Mouse (Mus musculus) midbrain, postnatal 0 days (tissue): ENCODE measurements around the gene Plod1. TPM values are rescaled to one million over a fixed set of nuclear protein-coding genes. Genes with fewer than 3 reads are reported as not detected.

Source experiments
- ATAC-seq: fragments of 200-750 bp; cut with Nextera tagmentation; 2 replicates; pipeline ENCODE4 v1.8.0; 2017; ENCODE audit warnings: moderate number of reproducible peaks, mild to moderate bottlenecking, moderate TSS enrichment, moderate library complexity; ENCODE audit not compliant: low FRiP score
- DNase-seq: peaks from one replicate; pipeline ENCODE4 v3.0.0-alpha.2; 2015; ENCODE audit warnings: low spot score
- H3K27ac ChIP-seq: fragments of 300-500 bp; sonication (generic); 2 replicates; pipeline ENCODE4 v1.5.1; 2014; ENCODE audit warnings: low read depth, mild to moderate bottlenecking, low read length, mixed read lengths
- H3K27me3 ChIP-seq: fragments of 300-500 bp; sonication (generic); 2 replicates; pipeline ENCODE4 v1.6.1; 2014; ENCODE audit warnings: low read length, control low read depth, mixed read lengths; ENCODE audit not compliant: insufficient read depth
- H3K36me3 ChIP-seq: fragments of 300-500 bp; sonication (generic); 2 replicates; pipeline ENCODE4 v1.6.1; 2014; ENCODE audit warnings: low read length, control low read depth, mixed read lengths; ENCODE audit not compliant: insufficient read depth
- H3K4me1 ChIP-seq: fragments of 300-500 bp; sonication (generic); 2 replicates; pipeline ENCODE4 v1.6.1; 2014; ENCODE audit warnings: mild to moderate bottlenecking, control low read depth, antibody characterized with exemption, low read length, mixed read lengths; ENCODE audit not compliant: insufficient read depth
- H3K4me2 ChIP-seq: fragments of 300-500 bp; sonication (generic); 2 replicates; pipeline ENCODE4 v1.6.1; 2014; ENCODE audit warnings: low read depth, mild to moderate bottlenecking, low read length, mixed read lengths; ENCODE audit not compliant: poor library complexity, severe bottlenecking
- H3K4me3 ChIP-seq: fragments of 300-500 bp; sonication (generic); 2 replicates; pipeline ENCODE4 v1.5.1; 2014; ENCODE audit warnings: low read depth, mild to moderate bottlenecking, low read length, moderate library complexity
- H3K9ac ChIP-seq: fragments of 300-500 bp; sonication (generic); replicated peaks from 2 replicates; pipeline ENCODE4 v1.6.1; 2014; ENCODE audit warnings: mild to moderate bottlenecking, low read length, moderate library complexity, mixed read lengths; ENCODE audit not compliant: poor library complexity, severe bottlenecking
- H3K9me3 ChIP-seq: fragments of 300-500 bp; sonication (generic); 2 replicates; pipeline ENCODE4 v1.6.1; 2016; ENCODE audit warnings: low read length, control low read depth
- CTCF ChIP-seq: IDR thresholded peaks from 2 replicates; pipeline ENCODE4 v1.5.1; 2016; ENCODE audit warnings: antibody characterized with exemption, mild to moderate bottlenecking
- WGBS: fragments of 180-500 bp; shearing (Covaris S2); extraction: QIAGEN DNeasy Blood & Tissue Kit; methylation state at CpG from one replicate; pipeline ENCODE4 v1.1.7; 2014; 5-methylcytosine and 5-hydroxymethylcytosine counted together
- polyA plus RNA-seq: library from polyadenylated mRNA; unstranded; fragments of >200 nt; fragmentation: Nextera tagmentation; extraction: Ambion mirVana; gene quantifications from 2 replicates; pipeline ENCODE4 v1.2.1, GENCODE M21; 2015
- total RNA-seq: library from RNA; depleted of rRNA; stranded (reverse); fragments of >200 nt; gene quantifications from 2 replicates; pipeline ENCODE4 v1.2.3, GENCODE M21; 2014

The Plod1 gene
- total and polyA plus RNA-seq, 2 experiments from 2014 or later = 20.0 to 26.1 TPM

- Histone ChIP-seq H3K4me1 (peaks cover 7% of the 10 kb centered on the region), H3K4me3 (no peak overlapping the region), H3K9ac (no peak overlapping the region), H3K27ac (no peak overlapping the region), H3K9me3 (no peaks in the 10 kb centered on the region), H3K36me3 (peaks cover 8% of the 10 kb centered on the region; the same call in 1 of the 2 replicates), H3K4me2 (no peak overlapping the region), H3K27me3 (no peaks in the 10 kb centered on the region)
- TF ChIP-seq CTCF = no peak
- no peak for DNase-seq
- 89% methylated on average over 5 of the region's 5 CpGs for WGBS
- no peak for ATAC-seq
These were observed 30.3 kb downstream of the Plod1 start for GRCm38 (mm10) chr4:147906230-147906629.

- Histone ChIP-seq H3K27me3 (no peaks in the 10 kb centered on the region), H3K9ac (peak overlapping the region; percentile 85), H3K9me3 (no peaks in the 10 kb centered on the region), H3K4me2 (peak overlapping the region; percentile 54), H3K4me3 (peak overlapping the region; percentile 75), H3K4me1 (peaks cover 9% of the 10 kb centered on the region), H3K36me3 (peaks cover 16% of the 10 kb centered on the region), H3K27ac (peak overlapping the region; percentile 70)
- WGBS = 1% methylated on average over 8 of the region's 8 CpGs
- peak; percentile 26 for DNase-seq
- 0 out of 2 replicates have a peak, but pooled peaks have one; percentile 24 for TF ChIP-seq CTCF
- ATAC-seq = peak; percentile 62
These were observed 31.4 kb downstream of the Plod1 start for GRCm38 (mm10) chr4:147905090-147905659.

GRCm38 (mm10) chr4:147904313-147905089 is 32.1 kb downstream of the Plod1 start, which contains the start of gene Mfn2:
TSS of gene Mfn2 (minus strand) at chr4:147904704.
- Histone ChIP-seq H3K4me1 (peaks cover 9% of the 10 kb centered on the region), H3K9ac (peak within 1 kb of the TSS; percentile 85), H3K36me3 (peaks cover 20% of the 10 kb centered on the region), H3K27me3 (no peaks in the 10 kb centered on the region), H3K4me2 (peak within 1 kb of the TSS; percentile 55), H3K9me3 (no peaks in the 10 kb centered on the region), H3K4me3 (peak within 1 kb of the TSS; percentile 75), H3K27ac (peak within 1 kb of the TSS; percentile 70)
- WGBS = under 1% methylated on average over 46 of the region's 59 CpGs
- DNase-seq = peak; percentile 94
- no peak for TF ChIP-seq CTCF
- peak; percentile 94 for ATAC-seq

- Histone ChIP-seq H3K27ac (no peak overlapping the region), H3K36me3 (peaks cover 29% of the 10 kb centered on the region), H3K4me2 (peak overlapping the region; percentile 55), H3K9me3 (no peaks in the 10 kb centered on the region), H3K9ac (peak overlapping the region; percentile 85), H3K27me3 (no peaks in the 10 kb centered on the region), H3K4me3 (peak overlapping the region; percentile 75), H3K4me1 (peaks cover 9% of the 10 kb centered on the region)
- no peak for ATAC-seq
- 82% methylated on average over 3 of the region's 3 CpGs for WGBS
- no peak for DNase-seq
- no peak for TF ChIP-seq CTCF
These were observed 33.0 kb downstream of the Plod1 start for GRCm38 (mm10) chr4:147903601-147904000.

GRCm38 (mm10) chr4:147902906-147903500 is 33.6 kb downstream of the Plod1 start:
- H3K27ac ChIP-seq = no peak overlapping the region
- no peak overlapping the region for H3K4me2 ChIP-seq
- H3K4me3 ChIP-seq = no peak overlapping the region
- DNase-seq = no peak
- peaks cover 35% of the 10 kb centered on the region for H3K36me3 ChIP-seq
- no peaks in the 10 kb centered on the region for H3K9me3 ChIP-seq
- peaks cover 9% of the 10 kb centered on the region for H3K4me1 ChIP-seq
- H3K27me3 ChIP-seq = no peaks in the 10 kb centered on the region
- WGBS = 90% methylated on average over 12 of the region's 12 CpGs
- no peak for TF ChIP-seq CTCF
- no peak overlapping the region for H3K9ac ChIP-seq
- ATAC-seq = no peak

- WGBS = 86% methylated on average over 7 of the region's 7 CpGs
- no peak for DNase-seq
- Histone ChIP-seq H3K4me1 (peaks cover 9% of the 10 kb centered on the region), H3K27ac (no peak overlapping the region), H3K4me2 (no peak overlapping the region), H3K9me3 (no peaks in the 10 kb centered on the region), H3K9ac (no peak overlapping the region), H3K27me3 (no peaks in the 10 kb centered on the region), H3K4me3 (no peak overlapping the region), H3K36me3 (peaks cover 60% of the 10 kb centered on the region)
- ATAC-seq = no peak
- no peak for TF ChIP-seq CTCF
These were observed 36.1 kb downstream of the Plod1 start for GRCm38 (mm10) chr4:147900452-147900851.
